Mouse (Mus musculus) G1E-ER4 (cell line): ENCODE results near the gene Prss33. TPM values are rescaled to one million over a fixed set of nuclear protein-coding genes. Genes with fewer than 3 reads are reported as not detected.

Experiments
- GATA1 ChIP-seq: IDR thresholded peaks from one replicate; pipeline ENCODE4 v1.8.0; 2012; ENCODE audit warnings: low read length, inconsistent platforms
- polyA plus RNA-seq: library from polyadenylated mRNA; stranded (reverse); fragments of >175 nt; gene quantifications from 2 replicates; pipeline ENCODE4 v1.2.3, GENCODE M21; 2012

Gene Prss33
- polyA plus RNA-seq, 1 experiment, result not detected

- no peak for TF ChIP-seq GATA1
These were observed 7.4 kb upstream of the Prss33 start for GRCm38 (mm10) chr17:23843141-23843811.

GRCm38 (mm10) chr17:23841145-23841544 lies 5.3 kb upstream of the Prss33 start:
- TF ChIP-seq GATA1, result no peak

GRCm38 (mm10) chr17:23831201-23831600 lies 4.7 kb downstream of the Prss33 start:
- no peak for TF ChIP-seq GATA1

GRCm38 (mm10) chr17:23829064-23829619 lies 6.7 kb downstream of the Prss33 start, which contains the start of gene Elob:
Elob (minus strand) TSS chr17:23829136.
- no peak for TF ChIP-seq GATA1

- no peak for TF ChIP-seq GATA1
These were observed 7.4 kb downstream of the Prss33 start for GRCm38 (mm10) chr17:23828271-23829001.

- no peak for TF ChIP-seq GATA1
These were observed 10.3 kb downstream of the Prss33 start for GRCm38 (mm10) chr17:23825591-23825990.

GRCm38 (mm10) chr17:23823614-23824013 lies 12.2 kb downstream of the Prss33 start:
- no peak for TF ChIP-seq GATA1

GRCm38 (mm10) chr17:23823018-23823417 lies 12.8 kb downstream of the Prss33 start:
- no peak for TF ChIP-seq GATA1

- no peak for TF ChIP-seq GATA1
These were observed 13.8 kb downstream of the Prss33 start for GRCm38 (mm10) chr17:23822094-23822493.

- no peak for TF ChIP-seq GATA1
These were observed 15.1 kb downstream of the Prss33 start for GRCm38 (mm10) chr17:23820731-23821130.

GRCm38 (mm10) chr17:23819235-23819634 lies 16.6 kb downstream of the Prss33 start:
- no peak for TF ChIP-seq GATA1

GRCm38 (mm10) chr17:23818579-23818978 lies 17.3 kb downstream of the Prss33 start:
- TF ChIP-seq GATA1, result no peak

GRCm38 (mm10) chr17:23815641-23816040 lies 20.2 kb downstream of the Prss33 start:
- no peak for TF ChIP-seq GATA1

GRCm38 (mm10) chr17:23807918-23808317 lies 27.9 kb downstream of the Prss33 start:
- no peak for TF ChIP-seq GATA1

- TF ChIP-seq GATA1, result no peak
These were observed 29.0 kb downstream of the Prss33 start for GRCm38 (mm10) chr17:23806867-23807266.

- no peak for TF ChIP-seq GATA1
These were observed 31.3 kb downstream of the Prss33 start for GRCm38 (mm10) chr17:23804426-23805085.
